Mouse (Mus musculus): ENCODE measurements at regions not wholly inside any gene's neighbourhood (a gene's known extent, or its start where the extent isn't known, plus 50 kb on each side); places are given as distances from the start of the nearest gene placed in this dataset.

DNA sequence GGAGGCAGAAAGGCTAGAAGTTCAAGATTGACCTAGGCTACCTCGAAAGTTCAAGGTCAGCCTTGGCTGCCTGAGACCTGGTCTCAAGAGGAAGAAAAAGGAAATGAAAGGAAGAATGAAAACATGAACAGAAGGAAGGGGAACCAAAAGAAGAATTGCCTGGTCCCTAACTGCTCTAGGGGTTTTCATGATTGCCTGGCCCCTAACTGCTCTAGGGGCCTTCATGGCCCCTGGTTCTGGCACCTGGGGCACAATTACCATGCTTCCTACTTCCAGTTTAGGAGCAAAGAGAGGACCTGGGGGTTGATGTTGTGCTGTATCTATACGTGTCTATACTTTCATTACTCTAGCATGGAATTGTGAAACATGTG is 132.8 kb downstream of the Cd24a start:
- no peak for DNase-seq (ENCODE audit: low spot score in 2 of 2)

DNA sequence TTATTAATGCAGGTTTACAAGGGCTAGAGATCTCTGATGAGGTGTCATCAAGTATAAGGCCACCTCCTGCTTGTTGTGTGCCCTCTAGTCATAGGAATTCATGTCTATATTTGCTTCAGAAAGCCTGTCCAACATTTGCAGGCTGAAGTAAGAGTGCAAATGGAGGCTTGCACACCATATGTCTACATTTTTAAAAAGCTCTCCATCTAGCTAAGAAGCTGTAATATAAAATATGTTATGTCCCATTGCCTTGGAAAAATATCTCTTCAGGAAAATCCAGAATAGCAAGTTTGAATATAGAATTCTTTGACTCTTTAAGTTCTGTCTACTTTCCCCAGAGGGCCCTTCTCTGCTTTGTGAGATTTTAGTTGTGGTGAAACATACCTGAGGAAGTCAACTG is 134.6 kb downstream of the Cd24a start:
- DNase-seq (ENCODE audit: low spot score in 2 of 2), result no peak

DNA sequence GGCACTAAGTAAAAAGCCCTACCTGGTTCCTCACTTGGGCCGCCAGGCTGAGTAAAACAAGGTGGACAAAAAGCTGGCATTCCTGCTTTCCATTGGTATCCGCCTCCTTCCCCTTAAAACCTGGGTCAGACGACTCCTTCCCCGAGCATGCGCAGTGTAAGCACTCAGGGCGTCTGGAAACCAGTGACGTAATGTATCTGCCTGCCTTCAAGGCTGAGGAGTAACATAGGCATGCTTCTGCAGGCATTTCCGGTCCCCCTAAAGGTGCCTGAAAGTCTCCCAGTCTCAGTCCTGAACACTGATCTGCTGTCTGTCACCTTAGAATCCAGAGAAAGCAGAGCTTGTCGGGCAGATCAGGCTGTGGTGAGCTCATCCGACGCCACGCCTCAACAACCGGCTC is 140.7 kb downstream of the Cd24a start:
- no peak for DNase-seq (ENCODE audit: low spot score in 2 of 2)

DNA sequence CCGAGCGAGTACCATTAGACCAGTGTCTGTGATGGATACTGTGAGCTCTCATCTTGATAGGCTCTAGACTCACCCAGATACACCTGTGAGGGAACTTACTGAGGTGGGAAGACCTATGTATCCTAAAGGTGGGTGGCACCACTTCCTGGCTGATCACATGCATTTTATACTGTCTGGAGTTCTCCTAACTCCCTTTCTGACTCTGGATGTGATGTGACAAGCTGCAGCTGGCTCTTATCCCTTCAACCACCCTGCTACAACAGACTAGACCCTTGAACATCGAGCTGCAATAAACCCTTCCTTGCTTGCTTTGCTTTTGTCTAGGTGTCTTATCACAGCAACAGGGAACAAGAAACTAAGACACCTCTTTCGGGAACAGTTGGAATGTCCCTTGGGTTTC is 143.3 kb downstream of the Cd24a start:
- DNase-seq (ENCODE audit: low spot score in 2 of 2), result no peak

DNA sequence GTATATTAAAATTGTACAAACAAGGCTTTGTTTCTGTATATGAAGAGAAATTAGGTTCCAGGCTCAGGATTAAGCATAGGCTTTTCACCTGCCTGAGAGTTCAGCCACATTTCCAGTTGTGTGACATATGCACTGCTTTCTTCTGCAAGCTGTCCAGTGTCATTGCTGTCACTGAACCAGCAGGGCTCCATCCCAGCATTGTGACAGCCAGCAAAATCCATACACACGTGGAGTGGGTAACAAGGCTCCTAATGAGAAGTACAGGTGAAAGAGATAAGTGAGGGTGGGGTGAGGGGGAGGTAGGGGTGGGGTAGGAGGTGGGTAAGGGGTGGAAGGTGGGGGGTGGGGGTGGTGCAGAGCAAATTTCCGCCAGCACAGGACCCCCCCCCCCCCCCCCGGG is 144.1 kb downstream of the Cd24a start:
- DNase-seq (ENCODE audit: low spot score in 2 of 2), result no peak

DNA sequence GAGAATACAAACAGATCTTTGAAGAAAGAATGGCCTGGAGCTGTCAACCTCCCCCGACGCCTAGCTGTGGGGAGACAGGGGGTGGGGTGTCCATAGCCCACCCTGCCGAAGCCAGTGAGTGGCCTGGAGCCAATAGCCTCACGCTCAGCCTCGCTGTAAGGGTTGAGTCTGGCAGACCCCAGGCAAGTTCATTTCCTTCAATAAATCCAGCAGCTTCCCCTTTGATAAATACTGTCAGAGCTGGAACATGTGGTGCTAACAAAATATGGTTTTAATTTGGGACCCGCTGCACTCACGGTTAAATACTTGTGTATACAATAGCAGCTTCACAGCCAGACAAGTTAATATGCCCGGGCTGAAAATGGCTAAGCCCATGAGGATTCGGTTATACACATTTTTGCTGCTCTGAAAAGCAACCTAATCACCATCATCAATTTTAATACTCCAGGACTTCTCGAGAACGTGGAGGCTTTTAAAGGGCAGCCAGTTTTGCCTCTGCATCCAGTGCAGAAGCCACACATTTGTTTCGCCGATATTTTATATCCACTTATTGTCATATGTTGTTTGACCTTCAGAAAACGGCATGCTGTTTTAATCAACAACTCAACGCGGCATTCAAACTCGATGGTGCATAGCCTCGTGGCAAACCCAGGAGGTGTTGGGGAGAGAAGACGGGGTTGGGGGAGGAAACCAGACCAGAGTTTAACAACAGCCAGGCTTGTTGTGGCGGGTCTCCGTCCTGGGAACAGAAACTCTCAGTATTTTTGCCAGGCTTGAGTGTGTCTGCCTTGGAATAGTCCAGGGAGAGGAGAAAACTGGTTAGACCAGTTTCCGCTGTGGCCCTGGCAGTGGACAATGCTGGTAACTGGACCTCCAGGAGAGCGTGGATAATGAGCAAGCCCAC is 144.9 kb downstream of the Cd24a start:
- DNase-seq (ENCODE audit: low spot score in 2 of 2), result no peak

DNA sequence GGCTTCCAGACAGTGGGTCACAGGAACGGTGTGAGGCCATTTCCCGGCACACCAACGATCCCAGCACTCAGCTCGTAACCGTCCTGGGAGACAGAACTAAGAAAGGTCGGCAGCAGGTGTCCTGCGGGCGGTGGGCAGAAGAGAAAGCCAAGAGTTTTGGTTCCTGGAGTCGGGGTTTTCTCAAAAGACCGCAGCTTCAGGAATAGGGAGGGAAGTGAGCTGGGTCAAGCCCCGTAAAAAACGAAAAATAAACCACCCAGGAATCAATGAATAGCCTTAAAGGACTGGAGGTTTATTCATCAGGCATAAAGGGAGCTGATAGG is 145.5 kb downstream of the Cd24a start:
- DNase-seq (ENCODE audit: low spot score in 2 of 2), result no peak

DNA sequence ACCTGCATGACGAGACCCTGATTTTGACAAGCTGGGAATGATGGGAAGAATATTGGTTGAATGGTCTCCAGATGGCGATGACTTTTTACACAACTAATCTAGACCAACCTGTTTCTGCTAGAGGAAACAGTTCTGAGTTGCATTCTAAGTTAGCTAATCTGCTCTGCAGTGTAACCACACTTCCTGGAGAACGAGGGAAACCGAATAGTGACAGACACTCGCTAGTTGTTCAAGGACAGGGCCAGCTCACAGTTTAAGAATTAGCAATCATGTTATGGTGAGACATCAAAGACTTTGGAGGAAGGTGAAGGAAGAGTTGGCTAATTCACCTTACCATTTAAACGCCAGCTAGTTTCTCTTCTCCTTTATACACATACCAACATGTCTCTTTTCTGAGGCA is 149.7 kb downstream of the Cd24a start:
- no peak for DNase-seq (ENCODE audit: low spot score in 2 of 2)

DNA sequence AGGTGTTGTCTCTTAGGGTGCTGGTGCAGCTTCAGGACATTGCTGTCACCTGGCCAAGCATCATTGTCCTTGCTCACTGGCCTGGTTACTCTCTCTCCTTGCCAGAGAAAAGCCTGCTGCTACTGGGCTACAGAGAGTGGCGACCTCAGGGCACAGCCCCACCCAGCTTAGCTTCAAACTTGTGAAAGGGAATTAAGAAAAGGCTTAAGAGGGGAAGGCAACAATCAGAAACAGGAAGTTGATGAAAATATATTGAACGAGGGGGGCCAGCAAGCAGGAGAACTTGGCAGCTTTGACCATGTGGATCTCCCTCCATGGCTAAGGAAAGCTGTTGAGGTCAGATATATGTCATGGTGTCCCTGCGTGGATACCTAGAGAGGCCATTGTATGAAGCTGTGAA is 151.1 kb downstream of the Cd24a start:
- DNase-seq (ENCODE audit: low spot score in 2 of 2), result no peak

DNA sequence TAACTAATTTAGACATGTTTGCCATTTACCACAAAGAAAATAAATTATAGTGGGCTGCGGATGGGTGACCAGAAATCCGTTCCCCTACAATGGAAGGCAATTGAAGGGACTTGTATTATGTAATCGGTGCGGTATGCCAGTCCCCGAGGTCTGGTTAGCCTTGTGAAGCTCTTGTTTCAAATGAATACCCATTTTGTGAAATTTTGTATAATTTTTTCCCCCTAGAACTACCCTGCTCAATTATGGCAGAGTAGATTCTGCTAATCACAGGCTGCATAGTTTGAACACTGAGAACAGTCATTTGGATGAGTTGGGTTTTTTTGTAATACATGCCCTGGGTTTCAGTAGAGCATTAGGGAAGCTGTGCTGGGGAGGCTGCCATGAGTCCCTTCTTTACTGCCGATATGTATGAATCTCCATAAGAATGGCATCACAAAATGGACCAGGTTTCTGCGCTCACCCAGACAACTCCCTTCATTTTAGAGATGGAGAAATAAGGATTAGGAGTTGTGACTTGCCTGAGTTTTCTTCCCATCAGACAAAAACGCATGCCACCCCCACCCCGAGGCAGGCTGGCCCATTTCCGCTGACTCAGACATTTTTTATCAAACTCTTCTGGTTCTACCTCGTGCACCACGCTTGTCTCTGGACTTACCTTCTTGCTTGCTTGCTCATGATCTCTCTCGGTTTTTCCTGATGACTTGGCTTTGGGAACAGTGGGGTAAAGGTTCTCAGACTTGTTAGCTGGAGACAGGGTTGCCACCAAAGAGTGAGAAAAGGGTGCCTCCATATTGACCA is 155.7 kb downstream of the Cd24a start:
- DNase-seq (ENCODE audit: low spot score in 2 of 2), result no peak

DNA sequence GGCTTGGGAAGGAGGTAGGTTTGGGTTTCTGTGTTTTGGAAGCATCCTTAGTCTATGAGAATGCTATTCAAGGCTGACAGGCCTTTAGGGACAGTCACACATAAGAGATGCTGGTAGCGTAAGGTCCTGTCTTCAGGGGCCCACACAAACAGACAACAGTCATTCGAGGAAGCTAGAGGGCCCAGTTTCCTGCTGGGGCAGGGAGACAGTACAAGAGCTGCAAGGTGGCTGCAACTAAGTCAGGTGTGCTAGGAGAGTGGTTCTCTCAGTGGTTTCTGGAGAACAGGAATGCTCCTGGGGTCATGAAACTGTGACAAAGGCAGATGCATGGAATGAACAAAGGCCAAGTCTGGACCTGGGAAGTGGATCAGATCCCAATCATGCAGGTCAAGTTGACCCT is 161.1 kb downstream of the Cd24a start:
- no peak for DNase-seq (ENCODE audit: low spot score in 2 of 2)

DNA sequence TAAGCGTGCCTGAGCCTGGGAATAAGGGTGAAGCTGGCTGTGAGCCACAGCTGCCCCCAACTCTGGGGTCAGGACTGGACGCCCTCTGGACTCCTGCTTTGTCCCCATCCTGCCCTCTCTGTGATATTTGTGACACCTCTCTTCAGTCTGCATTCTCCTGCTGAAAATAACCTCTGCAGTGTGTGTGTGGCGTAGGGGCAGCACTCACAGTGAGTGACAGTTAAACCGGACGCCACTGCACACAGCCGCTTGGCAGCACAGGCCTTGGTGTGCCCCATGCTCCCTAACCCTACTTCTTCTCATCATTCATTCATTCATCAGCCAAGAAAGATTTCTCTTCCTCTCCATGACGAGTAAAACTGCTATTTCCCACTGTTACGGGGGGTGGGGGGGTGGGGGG is 161.6 kb downstream of the Cd24a start:
- no peak for DNase-seq (ENCODE audit: low spot score in 2 of 2)

DNA sequence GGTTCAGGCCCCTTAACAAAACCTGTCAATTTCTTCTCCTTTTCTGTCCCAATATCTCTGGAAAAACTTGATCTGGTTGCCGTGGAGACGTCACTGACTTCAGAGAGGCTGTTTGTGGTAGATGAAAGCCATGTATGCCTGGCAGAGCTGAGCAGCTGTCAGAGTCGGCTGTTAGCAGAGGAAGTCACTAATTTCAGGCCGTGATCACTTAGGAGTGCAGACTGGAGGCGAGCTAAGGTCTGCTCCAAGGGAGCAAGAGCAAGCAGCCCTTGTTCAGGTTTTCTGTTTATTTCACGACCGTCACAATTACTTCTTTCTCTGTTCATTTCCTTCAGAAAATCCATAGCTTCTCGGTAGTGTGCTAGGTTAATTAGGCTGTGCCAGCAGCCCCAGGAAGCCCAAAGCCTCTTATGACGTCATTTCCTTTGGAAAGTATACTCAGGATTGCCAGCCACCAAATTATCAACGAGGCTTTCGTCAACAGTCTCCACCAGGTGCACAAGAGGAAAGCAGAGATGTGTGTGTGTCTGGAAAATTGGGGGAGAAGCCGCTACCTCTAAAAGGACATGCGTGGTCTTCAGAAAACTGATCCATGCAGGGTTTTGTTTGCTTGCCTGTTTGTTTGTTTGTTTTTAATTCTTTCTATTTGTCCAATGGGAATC is 161.2 kb downstream of the Qrsl1 start:
- peak; percentile 30 to 41 for DNase-seq (ENCODE audit: low spot score in 2 of 2)

DNA sequence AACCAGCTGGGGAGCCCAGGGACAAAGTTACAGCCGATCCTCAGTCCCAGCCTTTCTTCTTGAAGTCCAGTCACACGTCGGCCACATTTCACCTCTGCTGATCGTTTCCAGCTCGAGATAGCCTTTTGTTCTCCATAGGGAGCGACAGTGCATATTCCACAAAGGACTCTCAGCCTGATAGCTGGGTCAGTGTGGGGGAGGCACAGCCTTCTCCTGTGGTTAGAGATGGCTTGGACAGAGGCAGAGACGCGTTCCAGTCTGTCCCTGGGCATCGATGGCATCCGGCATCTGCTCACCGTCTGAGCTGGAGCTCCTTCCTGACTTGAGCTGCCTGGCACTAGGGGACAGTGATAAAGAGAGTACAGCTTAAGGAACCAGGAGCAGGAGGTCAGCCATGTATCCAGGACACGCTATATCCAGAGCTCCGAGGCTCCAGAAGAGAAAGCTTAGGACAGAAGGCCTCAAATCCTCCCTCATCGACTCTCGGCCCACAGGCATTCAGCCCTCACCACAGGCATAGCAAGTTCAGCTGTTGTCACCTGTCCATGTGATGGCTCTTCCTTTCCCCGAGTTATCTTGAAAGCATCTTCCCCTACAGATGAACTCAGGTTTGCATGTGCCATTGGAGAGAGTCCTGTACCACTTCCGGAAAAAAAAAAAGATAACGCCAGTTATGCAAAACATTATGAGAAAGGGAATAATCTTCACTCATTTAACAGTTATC is 160.0 kb downstream of the Qrsl1 start:
- DNase-seq (ENCODE audit: low spot score in 2 of 2), result no peak

DNA sequence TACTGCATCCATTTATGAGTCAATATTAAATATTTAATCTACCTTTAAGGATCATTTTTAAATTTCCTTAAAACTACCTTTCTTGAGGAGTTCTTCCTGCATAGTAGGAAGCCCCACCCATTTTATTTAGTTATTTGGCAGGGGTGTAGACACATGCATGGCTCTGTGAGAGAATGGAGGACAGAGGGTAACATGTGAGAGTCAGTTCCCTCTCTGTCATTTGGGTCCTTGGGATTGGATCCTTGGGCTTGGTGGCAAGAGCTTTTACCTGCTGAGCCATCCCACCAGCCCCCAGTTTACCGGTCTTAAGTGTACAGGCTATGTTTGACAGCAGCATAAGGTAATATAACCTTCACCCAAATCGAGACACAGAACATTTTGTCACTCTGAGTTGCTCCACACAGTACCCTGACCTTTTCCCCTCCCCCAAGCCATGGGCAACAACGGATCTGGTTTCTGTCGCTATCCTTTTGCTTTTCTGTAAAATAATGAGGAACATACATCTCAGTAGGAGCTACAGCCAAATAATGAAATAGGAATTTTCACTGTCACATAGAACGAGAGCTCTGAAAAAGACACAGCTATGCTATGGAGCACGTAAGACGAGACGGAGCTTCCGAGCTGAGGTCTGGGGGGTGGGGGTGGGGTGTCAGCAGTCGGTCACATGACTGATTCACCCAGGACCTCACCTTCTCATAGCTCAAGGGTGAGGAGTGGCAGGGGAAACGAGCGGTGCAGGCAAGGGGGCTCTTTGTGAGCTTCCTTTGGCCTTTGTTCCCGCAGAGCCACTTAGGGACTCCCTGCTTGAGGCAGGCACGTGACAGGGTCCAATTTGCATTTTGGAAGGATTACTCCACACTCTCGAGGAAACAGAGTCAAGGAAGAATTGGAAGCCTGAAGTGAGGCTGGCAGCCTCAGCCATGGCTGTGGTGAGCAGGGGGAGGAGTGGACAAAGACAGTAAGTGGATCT is 159.2 kb downstream of the Qrsl1 start:
- DNase-seq (ENCODE audit: low spot score in 2 of 2), result no peak

DNA sequence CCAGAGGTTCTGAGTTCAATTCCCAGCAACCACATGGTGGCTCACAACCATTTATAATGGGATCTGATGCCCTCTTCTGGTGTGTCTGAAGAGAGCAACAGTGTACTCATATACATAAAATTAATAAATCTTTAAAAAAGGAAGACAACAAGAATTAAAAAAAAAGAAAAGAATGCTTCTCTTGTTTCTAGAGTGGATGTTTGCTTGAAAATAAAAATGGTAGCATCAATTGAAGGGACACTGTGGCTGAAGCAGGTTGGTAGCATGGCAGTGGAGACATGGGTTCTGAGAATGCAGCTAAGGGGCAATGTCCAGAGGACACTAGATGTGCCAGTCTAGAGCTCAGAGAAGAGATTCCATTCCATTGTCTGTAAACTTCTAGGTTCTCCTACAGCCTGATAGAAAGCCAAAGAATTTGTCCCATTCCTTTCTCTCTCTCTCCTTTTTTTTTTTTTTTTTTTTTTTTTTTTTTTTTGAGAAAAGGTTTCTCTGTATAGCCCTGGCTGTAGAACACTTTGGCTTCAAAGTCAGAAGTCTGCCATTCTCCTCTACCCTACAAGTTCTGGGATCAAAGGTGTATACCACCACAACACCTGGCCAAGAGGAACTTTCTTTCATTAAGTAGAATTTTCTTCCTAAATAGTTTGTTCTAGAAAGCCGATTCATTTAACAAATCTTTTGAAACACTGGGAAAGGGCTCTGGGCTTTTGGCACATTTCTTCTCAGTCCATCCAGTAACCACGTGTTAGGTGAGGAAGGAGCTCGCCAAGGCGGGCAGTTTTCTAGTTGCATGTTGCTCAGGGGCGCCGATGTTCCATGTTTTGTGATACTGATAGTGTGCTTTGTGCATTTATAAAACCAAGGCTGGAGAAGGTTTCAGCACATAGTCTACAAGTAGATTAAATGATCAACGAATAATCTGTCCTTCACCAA is 158.1 kb downstream of the Qrsl1 start:
- DNase-seq (ENCODE audit: low spot score in 2 of 2), result no peak

DNA sequence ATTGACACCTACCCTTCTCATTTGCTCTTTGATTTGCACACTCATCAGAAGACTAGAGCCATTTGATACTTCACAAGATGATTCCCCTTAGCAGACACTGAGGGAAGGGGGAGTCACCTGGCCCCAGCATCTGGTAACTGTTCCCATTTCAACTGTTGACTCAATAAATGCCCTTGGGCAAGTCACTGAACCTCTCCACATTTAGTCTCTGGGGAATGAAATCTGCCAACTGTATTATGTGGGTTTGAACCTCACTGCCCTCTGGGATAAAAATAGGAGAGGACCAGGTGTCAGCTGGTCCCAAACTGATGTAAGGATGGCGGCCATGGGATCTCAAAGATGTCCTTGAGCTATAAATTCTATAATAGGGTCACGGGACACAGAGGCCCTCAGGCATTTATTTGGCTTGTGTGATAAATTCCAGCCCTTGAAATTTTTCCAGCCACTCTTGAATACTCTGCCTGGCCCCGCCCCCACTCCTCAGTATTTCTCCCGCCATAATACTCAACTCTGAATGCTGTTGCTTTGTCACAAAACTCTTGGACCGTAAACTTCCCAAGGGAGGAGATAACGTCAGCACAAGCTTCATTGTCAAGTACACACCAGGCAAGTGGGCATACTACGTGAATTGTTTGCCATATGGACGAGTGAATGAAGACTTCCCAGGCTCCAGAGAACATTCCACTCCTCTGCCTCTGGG is 155.5 kb downstream of the Qrsl1 start:
- DNase-seq (ENCODE audit: low spot score in 2 of 2), result no peak

DNA sequence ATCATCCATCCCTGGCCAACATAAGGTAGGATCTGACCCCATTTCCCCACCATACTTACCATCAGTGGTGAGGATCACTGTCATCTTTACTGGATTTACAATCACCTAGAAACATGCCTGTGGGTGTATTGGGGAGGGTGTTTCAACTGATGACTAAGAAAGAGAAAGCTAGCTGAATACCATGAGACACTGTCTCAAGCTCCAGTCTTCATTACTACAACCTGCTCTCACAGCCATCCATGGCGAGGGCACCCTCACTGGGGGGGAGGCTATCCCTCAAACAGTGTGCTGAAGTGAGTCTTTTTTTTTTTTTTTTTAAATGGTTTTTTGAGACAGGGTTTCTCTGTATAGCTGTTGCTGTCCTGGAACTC is 154.9 kb downstream of the Qrsl1 start:
- DNase-seq (ENCODE audit: low spot score in 2 of 2), result no peak

DNA sequence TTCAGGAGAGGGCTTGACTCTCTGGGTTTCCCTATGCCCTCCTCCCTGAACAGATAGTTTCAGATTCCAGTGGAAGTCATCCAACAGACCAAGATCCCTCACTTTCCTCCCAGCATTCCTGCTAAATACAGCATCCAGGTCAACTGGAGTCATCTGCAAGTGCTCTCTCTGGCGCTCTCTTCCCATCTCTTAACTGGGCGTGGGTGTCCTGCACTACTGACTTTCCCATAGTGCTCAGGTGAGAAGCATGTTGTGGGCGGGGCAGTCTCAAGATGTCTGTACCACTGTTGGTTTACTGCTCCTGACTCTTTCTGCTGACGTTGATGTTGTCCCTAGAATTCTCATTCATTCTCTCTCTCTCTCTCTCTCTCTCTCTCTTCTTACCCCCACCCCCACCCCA is 154.0 kb downstream of the Qrsl1 start:
- DNase-seq (ENCODE audit: low spot score in 2 of 2), result no peak
